8 mouse cellular contexts compared by ENCODE assay signal in genomic region chr1:75124346-75125321, GRCm38 (mm10). TPM values are rescaled to one million over a fixed set of nuclear protein-coding genes. Genes with fewer than 3 reads are reported as not detected.
DNase-seq lines count a peak whose midpoint lies in the region; TF ChIP-seq lines count a peak whose summit lies in the region.

Gene Nhej1, minus strand, starts transcription at chr1:75125200.

- H3K4me3 ChIP-seq in gastrocnemius, adult 2 months = peak within 1 kb of the TSS; percentile 88
- H3K4me3 ChIP-seq in megakaryocyte, embryonic 14.5 days (replicated peaks) = peak within 1 kb of the TSS; percentile 94

- intact Hi-C loops in gastrocnemius, adult 2 months (cut with DNase I) = no loop called here

- H3K27me3 ChIP-seq in megakaryocyte, embryonic 14.5 days (replicated peaks) = peaks cover 7% of the 10 kb centered on the region

- H3K27ac ChIP-seq in gastrocnemius, adult 2 months = peak within 1 kb of the TSS; percentile 98

- DNase-seq in WW6 (ENCODE audit: low read depth, low spot score) = peak; percentile 88
- peak; percentile 82 to 92 for DNase-seq in cerebellum, postnatal 4 days (ENCODE audit: low spot score in 2 of 2)
- peak; percentile 96 for DNase-seq in gastrocnemius, adult 2 months
- peak; percentile 94 for DNase-seq in hindlimb bud, embryonic 11.5 days (ENCODE audit: extremely low spot score, low read depth, low spot score)
- peak; percentile 86 to 89 for DNase-seq in left cerebral cortex, adult 8-10 months (ENCODE audit: low spot score in 2 of 2)
- DNase-seq in right cerebral cortex, postnatal 10 days (ENCODE audit: low spot score in 2 of 2) = peak; percentile 95 to 96
- peak; percentile 92 for DNase-seq in urinary bladder, postnatal 25 days (ENCODE audit: low spot score)

- TF ChIP-seq CTCF in gastrocnemius, adult 2 months (IDR thresholded peaks at IDR 0.05) = peak; percentile 93

- H3K4me1 ChIP-seq in megakaryocyte, embryonic 14.5 days = peaks cover 21% of the 10 kb centered on the region

- H3K9me3 ChIP-seq in megakaryocyte, embryonic 14.5 days = no peaks in the 10 kb centered on the region

- no peaks in the 10 kb centered on the region for H3K36me3 ChIP-seq in megakaryocyte, embryonic 14.5 days (replicated peaks; ENCODE audit: low read length)

RNA-seq across cellular contexts. Expression of gene Nhej1, which starts in this region (rescaled TPM):
- total RNA-seq in gastrocnemius, adult 2 months (2021) = 1 to 10 TPM; 4.5 to 6.6 TPM
- total RNA-seq in left cerebral cortex, adult 8-10 months (2022) = 1 to 10 TPM; 2.0 to 4.8 (median 3.3) TPM
- polyA plus RNA-seq in megakaryocyte, embryonic 14.5 days (2012; ENCODE audit: insufficient read depth, low replicate concordance) = 0.66 TPM in 1 of 2 replicates, not detected in the other

Comparison
In these comparisons a context has a peak if more than half of its experiments do, and no peak if none do; other contexts are left out.
1. Peak in every context shown above with its lines: DNase-seq, H3K4me3 ChIP-seq and H3K27ac ChIP-seq.